Mouse (Mus musculus): ENCODE data around the gene Adck2. TPM values are rescaled to one million over a fixed set of nuclear protein-coding genes. Genes with fewer than 3 reads are reported as not detected.

The Adck2 gene
- total and polyA plus RNA-seq, 3 experiments: 4.8 to 17.7 (median 16.5) TPM

DNA sequence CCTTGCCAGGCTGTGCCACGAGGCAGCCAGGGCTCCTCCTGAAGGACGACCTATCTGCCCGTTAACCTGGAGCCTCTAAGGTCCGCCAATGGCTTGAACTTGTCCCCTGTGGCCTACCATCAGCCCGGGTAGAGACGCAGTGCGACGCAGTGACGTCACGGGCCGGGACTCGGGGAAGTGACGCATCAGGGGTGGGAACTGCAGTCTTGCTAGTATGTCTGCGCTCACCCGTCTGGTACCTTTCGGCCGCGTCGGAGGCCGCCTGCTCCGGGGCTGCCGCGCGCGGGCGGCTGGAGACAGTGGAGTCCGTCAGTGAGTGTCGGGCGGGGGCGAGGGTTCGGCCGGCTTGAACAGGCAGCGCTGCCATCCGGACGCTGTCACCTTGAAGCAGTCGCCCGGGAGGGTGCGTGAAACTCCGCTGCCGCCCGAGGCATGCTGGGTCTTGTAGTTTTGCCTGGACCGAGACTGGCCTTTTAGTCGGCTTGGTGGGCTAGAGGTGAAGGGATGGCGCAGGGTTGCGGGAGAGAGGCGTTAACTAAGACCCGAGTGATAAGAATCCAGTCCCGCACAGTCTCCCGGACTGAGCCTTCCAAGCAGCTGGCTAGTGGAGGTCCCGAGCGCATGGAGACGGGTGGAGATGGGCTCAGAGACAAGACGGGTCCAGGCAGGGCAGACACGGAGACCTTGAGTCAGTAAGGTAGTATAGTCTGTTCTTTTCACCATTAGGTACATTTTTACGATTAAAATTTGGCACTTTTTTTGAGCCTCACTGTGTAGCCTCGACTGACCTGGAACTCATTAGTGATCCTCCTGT is 18.9 kb downstream of the Adck2 start, which contains the start of gene Ndufb2:
Gene Ndufb2 (plus strand): TSS at position 174 of the 814 bp plus-strand sequence.
- Histone ChIP-seq H3K36me3 (replicated peaks in 1 of 2; ENCODE audit: control insufficient read depth in 1 of 2, insufficient read depth in 1 of 2, low read length in 1 of 2) (peaks cover 6 to 56% of the 10 kb centered on the region in 2 experiments), H3K9me3 (replicated peaks; ENCODE audit: low read length) (no peaks in the 10 kb centered on the region), H3K4me3 (replicated peaks in 1 of 3; ENCODE audit: low read depth in 2 of 3, low read length in 2 of 3, poor library complexity in 1 of 3) (peak within 1 kb of the TSS; percentile 80 to 93 (median 81)), H3K4me2 (ENCODE audit: insufficient read depth, low read depth, poor library complexity, severe bottlenecking) (peak within 1 kb of the TSS; percentile 84), H3K27me3 (replicated peaks) (no peaks in the 10 kb centered on the region), H3K27ac (ENCODE audit: insufficient read depth, low read depth) (peak within 1 kb of the TSS; percentile 65), H3K79me2 (replicated peaks; ENCODE audit: control insufficient read depth, extremely low read depth, insufficient read depth, poor library complexity, severe bottlenecking) (peaks cover 13% of the 10 kb centered on the region), H3K4me1 (ENCODE audit: control insufficient read depth in 1 of 2, insufficient read depth in 2 of 2) (peaks cover 4 to 24% of the 10 kb centered on the region in 2 experiments; a peak in 2 of 4 replicates), H3K9ac (ENCODE audit: insufficient read depth, low read depth) (peak within 1 kb of the TSS; percentile 79)
- DNase-seq (ENCODE audit: extremely low read depth): peak; percentile 94
- dilution Hi-C loops (cut with MboI; ENCODE audit: extremely low pct_ligation_motif_present, extremely low pct_unique_long_range_greater_than_20kb, low sequenced_read_pairs) (no loop called here), in situ Hi-C loops (cut with MboI; ENCODE audit: low pct_ligation_motif_present, low pct_unique_long_range_greater_than_20kb, low sequenced_read_pairs) (no loop called here)
- TF ChIP-seq ETS1 (conservative IDR thresholded peaks at IDR 0.05; ENCODE audit: low read depth, low read length) (no peak), NELFE (IDR thresholded peaks at IDR 0.05; ENCODE audit: low read depth, low read length) (peak; percentile 88), CTCF (conservative IDR thresholded peaks at IDR 0.05 in 1 of 2, IDR thresholded peaks at IDR 0.05 in 1 of 2; ENCODE audit: low read depth in 2 of 2, low read length in 2 of 2) (no peak), BHLHE40 (IDR thresholded peaks at IDR 0.05; ENCODE audit: low read depth, low read length) (no peak; the same call in 1 of the 2 replicates), RCOR1 (conservative IDR thresholded peaks at IDR 0.05; ENCODE audit: low read depth, low read length) (no peak), ZC3H11A (IDR thresholded peaks at IDR 0.05; ENCODE audit: low read depth, low read length) (no peak), SMC3 (IDR thresholded peaks at IDR 0.05; ENCODE audit: low read depth, low read length) (no peak), CHD2 (IDR thresholded peaks at IDR 0.05; ENCODE audit: low read length) (peak; percentile 63), HCFC1 (IDR thresholded peaks at IDR 0.05; ENCODE audit: low read depth, low read length) (peak; percentile 93), IRF4 (IDR thresholded peaks at IDR 0.05; ENCODE audit: low read depth, low read length) (no peak), TBP (conservative IDR thresholded peaks at IDR 0.05; ENCODE audit: low read depth, low read length) (peak; percentile 66; the same call in 1 of the 2 replicates), POLR2AphosphoS2 (IDR thresholded peaks at IDR 0.05; ENCODE audit: low read depth, low read length) (peak; percentile 86; the same call in 1 of the 2 replicates), MAFK (IDR thresholded peaks at IDR 0.05; ENCODE audit: insufficient replicate concordance, low read length) (no peak), KAT2A (IDR thresholded peaks at IDR 0.05; ENCODE audit: insufficient replicate concordance, low read length) (peak; percentile 85; the same call in 1 of the 2 replicates), MAZ (IDR thresholded peaks at IDR 0.05; ENCODE audit: low read depth, low read length) (no peak), JUN (IDR thresholded peaks at IDR 0.05; ENCODE audit: insufficient read depth, low read depth, low read length) (peak; percentile 11; the same call in 1 of the 2 replicates), USF1 (IDR thresholded peaks at IDR 0.05; ENCODE audit: low read depth, low read length) (no peak), ZMIZ1 (IDR thresholded peaks at IDR 0.05; ENCODE audit: low read depth, low read length) (peak; percentile 71; the same call in 1 of the 2 replicates), ELF1 (IDR thresholded peaks at IDR 0.05; ENCODE audit: low read depth, low read length) (peak; percentile 74), ZNF384 (IDR thresholded peaks at IDR 0.05; ENCODE audit: low read depth, low read length) (no peak), SIN3A (IDR thresholded peaks at IDR 0.05; ENCODE audit: low read length) (peak; percentile 77; the same call in 1 of the 2 replicates), RAD21 (IDR thresholded peaks at IDR 0.05; ENCODE audit: low read depth, low read length) (no peak), MAX (IDR thresholded peaks at IDR 0.05; ENCODE audit: low read length) (peak; percentile 53; the same call in 1 of the 2 replicates), MXI1 (IDR thresholded peaks at IDR 0.05; ENCODE audit: low read depth, low read length) (no peak; the same call in 1 of the 2 replicates), CHD1 (IDR thresholded peaks at IDR 0.05; ENCODE audit: low read depth, low read length) (no peak), PAX5 (IDR thresholded peaks at IDR 0.05; ENCODE audit: low read length) (no peak), EP300 (IDR thresholded peaks at IDR 0.05; ENCODE audit: low read length) (no peak), TCF12 (IDR thresholded peaks at IDR 0.05; ENCODE audit: low read depth, low read length) (peak; percentile 79), JUND (conservative IDR thresholded peaks at IDR 0.05; ENCODE audit: low read depth, low read length) (no peak), POLR2A (IDR thresholded peaks at IDR 0.05; ENCODE audit: low read depth, low read length) (peak; percentile 90), MYC (IDR thresholded peaks at IDR 0.05; ENCODE audit: low read depth, low read length) (no peak), GABPA (IDR thresholded peaks at IDR 0.05; ENCODE audit: insufficient replicate concordance, low read depth, low read length) (peak; percentile 75), USF2 (conservative IDR thresholded peaks at IDR 0.05; ENCODE audit: low read depth, low read length) (no peak), NRF1 (IDR thresholded peaks at IDR 0.05; ENCODE audit: low read depth, low read length) (peak; percentile 64), UBTF (IDR thresholded peaks at IDR 0.05; ENCODE audit: low read depth, low read length) (no peak), MEF2A (IDR thresholded peaks at IDR 0.05; ENCODE audit: borderline replicate concordance, low read depth, low read length) (no peak), E2F4 (IDR thresholded peaks at IDR 0.05; ENCODE audit: insufficient replicate concordance, low read depth, low read length) (no peak), ZKSCAN1 (IDR thresholded peaks at IDR 0.05; ENCODE audit: borderline replicate concordance, low read depth, low read length) (no peak)

Data from CH12.LX (cell line).